Mouse (Mus musculus) MEL (cell line): ENCODE measurements around the gene Cpsf4. TPM values are rescaled to one million over a fixed set of nuclear protein-coding genes. Genes with fewer than 3 reads are reported as not detected.
A peak's percentile ranks its signal among the peaks of the same experiment; 100 is the strongest.

Experiments
- DNase-seq: peaks from one replicate; pipeline ENCODE4 v3.0.0; 2011; ENCODE audit warnings: low read depth, low spot score
- H3K27ac ChIP-seq: 2 replicates; pipeline ENCODE4 v1.5.1; 2012; ENCODE audit warnings: low read depth, mild to moderate bottlenecking, control low read depth, low read length, moderate library complexity; ENCODE audit not compliant: control insufficient read depth
- H3K27me3 ChIP-seq, 2 experiments: fragments of 150-350 bp in 1 of 2; sonication (generic) in 1 of 2; 2 replicates each; pipeline ENCODE4 v1.6.1; 2012; ENCODE audit warnings: low read length in 2 of 2, mild to moderate bottlenecking in 2 of 2, improper control_type of control experiment in 1 of 2, moderate library complexity in 1 of 2; ENCODE audit not compliant: insufficient read depth in 2 of 2, control insufficient read depth in 1 of 2
- H3K36me3 ChIP-seq, 2 experiments: 2 replicates each; pipeline ENCODE4 v1.6.1; 2012 to 2014; ENCODE audit warnings: low read length in 2 of 2, improper control_type of control experiment in 1 of 2, inconsistent platforms in 1 of 2, mild to moderate bottlenecking in 1 of 2; ENCODE audit not compliant: insufficient read depth in 2 of 2, control insufficient read depth in 1 of 2
- H3K4me1 ChIP-seq, 2 experiments: fragments of 150-350 bp in 1 of 2; sonication (generic) in 1 of 2; 2 replicates each; pipeline ENCODE4 v1.6.1; 2012; ENCODE audit warnings: low read length in 2 of 2, improper control_type of control experiment in 1 of 2, mild to moderate bottlenecking in 1 of 2; ENCODE audit not compliant: insufficient read depth in 2 of 2, control insufficient read depth in 1 of 2
- H3K4me3 ChIP-seq, 2 experiments: fragments of 150-350 bp in 1 of 2; sonication (generic) in 1 of 2; 2 replicates each; pipeline ENCODE4 v1.5.1; 2012; ENCODE audit warnings: low read depth in 2 of 2, low read length in 2 of 2, mild to moderate bottlenecking in 2 of 2, moderate library complexity in 2 of 2, control low read depth in 1 of 2, improper control_type of control experiment in 1 of 2; ENCODE audit not compliant: control insufficient read depth in 1 of 2, insufficient read depth in 1 of 2
- H3K79me2 ChIP-seq: 2 replicates; pipeline ENCODE4 v1.6.1; 2012; ENCODE audit warnings: mild to moderate bottlenecking, low read length, moderate library complexity; ENCODE audit not compliant: control insufficient read depth, poor library complexity, insufficient read depth
- H3K9ac ChIP-seq: 2 replicates; pipeline ENCODE4 v1.6.1; 2012; ENCODE audit warnings: low read depth, mild to moderate bottlenecking, control low read depth, low read length, moderate library complexity; ENCODE audit not compliant: control insufficient read depth, poor library complexity, severe bottlenecking
- H3K9me3 ChIP-seq: fragments of 150-350 bp; sonication (generic); replicated peaks from 2 replicates; pipeline ENCODE4 v1.6.1; 2012; ENCODE audit warnings: mild to moderate bottlenecking, low read length, improper control_type of control experiment, moderate library complexity; ENCODE audit not compliant: insufficient read depth
- BHLHE40 ChIP-seq: IDR thresholded peaks from 2 replicates; pipeline ENCODE4 v1.6.1; 2012; ENCODE audit warnings: low read depth, mild to moderate bottlenecking, inconsistent platforms, low read length, improper control_type of control experiment, borderline replicate concordance
- E2F4 ChIP-seq: IDR thresholded peaks from 2 replicates; pipeline ENCODE4 v1.6.1; 2011; ENCODE audit warnings: low read depth, low read length, improper control_type of control experiment, borderline replicate concordance
- EP300 ChIP-seq, 2 experiments: IDR thresholded peaks; 2 replicates each; pipeline ENCODE4 v1.6.1; 2011; ENCODE audit warnings: improper control_type of control experiment in 2 of 2, low read length in 2 of 2, low read depth in 1 of 2, mild to moderate bottlenecking in 1 of 2
- ETS1 ChIP-seq: IDR thresholded peaks from 2 replicates; pipeline ENCODE4 v1.6.1; 2012; ENCODE audit warnings: low read depth, mild to moderate bottlenecking, inconsistent platforms, low read length, improper control_type of control experiment, moderate library complexity
- KAT2A ChIP-seq: conservative IDR thresholded peaks from 2 replicates; pipeline ENCODE4 v1.6.1; 2012; ENCODE audit warnings: low read depth, low read length, improper control_type of control experiment, inconsistent platforms
- MAFK ChIP-seq: IDR thresholded peaks from 2 replicates; pipeline ENCODE4 v1.6.1; 2011; ENCODE audit warnings: low read depth, mild to moderate bottlenecking, low read length, improper control_type of control experiment, borderline replicate concordance
- MEF2A ChIP-seq: IDR thresholded peaks from 2 replicates; pipeline ENCODE4 v1.6.1; 2014; ENCODE audit warnings: low read depth, mild to moderate bottlenecking, inconsistent platforms, low read length, improper control_type of control experiment; ENCODE audit not compliant: poor library complexity, insufficient replicate concordance, severe bottlenecking; ENCODE audit errors: extremely low read depth
- MYB ChIP-seq: IDR thresholded peaks from 2 replicates; pipeline ENCODE4 v1.6.1; 2011; ENCODE audit warnings: mild to moderate bottlenecking, low read depth, low read length, improper control_type of control experiment
- POLR2AphosphoS2 ChIP-seq: IDR thresholded peaks from 2 replicates; pipeline ENCODE4 v1.6.1; 2011; ENCODE audit warnings: low read length, improper control_type of control experiment
- RAD21 ChIP-seq: IDR thresholded peaks from 2 replicates; pipeline ENCODE4 v1.6.1; 2011; ENCODE audit warnings: mild to moderate bottlenecking, low read depth, low read length, improper control_type of control experiment
- RCOR1 ChIP-seq: IDR thresholded peaks from 2 replicates; pipeline ENCODE4 v1.6.1; 2012; ENCODE audit warnings: low read depth, mild to moderate bottlenecking, inconsistent platforms, low read length, improper control_type of control experiment
- SIN3A ChIP-seq: IDR thresholded peaks from 2 replicates; pipeline ENCODE4 v1.6.1; 2012; ENCODE audit warnings: low read length, improper control_type of control experiment, inconsistent platforms
- SMC3 ChIP-seq: IDR thresholded peaks from 2 replicates; pipeline ENCODE4 v1.6.1; 2011; ENCODE audit warnings: low read depth, low read length, improper control_type of control experiment
- TBP ChIP-seq: IDR thresholded peaks from 2 replicates; pipeline ENCODE4 v1.8.0; 2011; ENCODE audit warnings: low read depth, low read length, improper control_type of control experiment
- TCF12 ChIP-seq: IDR thresholded peaks from 2 replicates; pipeline ENCODE4 v1.6.1; 2014; ENCODE audit warnings: low read depth, mild to moderate bottlenecking, inconsistent platforms, low read length, improper control_type of control experiment, moderate library complexity
- USF1 ChIP-seq: IDR thresholded peaks from 2 replicates; pipeline ENCODE4 v1.6.1; 2014; ENCODE audit warnings: low read depth, mild to moderate bottlenecking, inconsistent platforms, low read length, improper control_type of control experiment, moderate library complexity
- ZKSCAN1 ChIP-seq: IDR thresholded peaks from 2 replicates; pipeline ENCODE4 v1.6.1; 2012; ENCODE audit warnings: low read depth, mild to moderate bottlenecking, inconsistent platforms, low read length, improper control_type of control experiment, moderate library complexity
- polyA plus RNA-seq, 2 experiments: library from polyadenylated mRNA; stranded (reverse) in 1 of 2; unstranded in 1 of 2; fragments of >175 nt in 1 of 2; fragments of >200 nt in 1 of 2; gene quantifications; 2 replicates each; pipeline versions ENCODE4 v1.2.1 to v1.2.4; 2012; ENCODE audit warnings: low replicate concordance in 2 of 2, low read depth in 1 of 2; ENCODE audit not compliant: insufficient read length in 2 of 2, insufficient read depth in 1 of 2, missing spikeins in 1 of 2
- total RNA-seq: library from RNA; depleted of rRNA; stranded (reverse); fragments of 300-350 nt; gene quantifications from 2 replicates; pipeline ENCODE4 v1.2.3, GENCODE M21; 2012

Cpsf4 gene
- total and polyA plus RNA-seq, 3 experiments = 75.3 to 88.2 TPM; not detected in 1

GRCm38 (mm10) chr5:145203936-145204691 lies 37.1 kb downstream of the Cpsf4 start, which contains the start of gene Zkscan5 (continued):
- TF ChIP-seq USF1 = peak; percentile 3; the same call in 1 of the 2 replicates
- TF ChIP-seq SIN3A = peak; percentile 94
- no peak for TF ChIP-seq RAD21
- no peak for TF ChIP-seq MEF2A
- TF ChIP-seq, all 39 proteins: peak for 21

DNA sequence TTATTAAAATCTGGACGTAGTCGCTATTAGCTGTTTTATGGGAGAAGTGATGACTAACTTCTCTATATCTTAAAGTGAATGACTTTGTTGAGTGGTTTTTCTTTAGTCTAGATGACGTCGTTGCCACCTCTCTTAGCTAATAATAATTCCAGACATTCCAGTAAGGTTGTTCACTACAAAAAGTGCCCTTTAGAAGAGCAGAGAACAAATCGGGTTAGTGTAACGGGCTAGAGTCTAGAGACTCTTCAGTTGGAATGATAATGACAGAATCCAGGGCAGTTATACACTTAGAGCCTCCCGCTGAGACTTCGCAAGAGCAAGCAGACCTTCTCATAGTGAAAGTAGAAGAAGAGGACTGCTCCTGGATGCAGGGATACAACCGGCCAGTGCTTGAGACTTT lies 38.0 kb downstream of the Cpsf4 start:
- H3K9ac ChIP-seq = peak overlapping the region; percentile 82
- no peaks in the 10 kb centered on the region for H3K9me3 ChIP-seq
- H3K4me1 ChIP-seq = peaks cover 0 to 25% of the 10 kb centered on the region in 2 experiments; a peak in 3 of 4 replicates
- TF ChIP-seq E2F4 = no peak
- no peak for TF ChIP-seq KAT2A
- TF ChIP-seq EP300 (IDR thresholded peaks at IDR 0.05; ENCODE audit: low read depth in 1 of 2, low read length in 2 of 2) = no peak
- 0 out of 2 replicates have a peak, but pooled peaks have one; percentile 13 for TF ChIP-seq SIN3A
- TF ChIP-seq RCOR1 = no peak
- no peak for TF ChIP-seq SMC3
- no peak for TF ChIP-seq ZKSCAN1
- no peak for TF ChIP-seq POLR2AphosphoS2
- TF ChIP-seq TBP = no peak
- TF ChIP-seq MYB = no peak
- no peak for TF ChIP-seq MAFK
- TF ChIP-seq ETS1 = peak; percentile 24; the same call in 1 of the 2 replicates
- no peak for TF ChIP-seq TCF12
- TF ChIP-seq BHLHE40 = no peak
- no peak for TF ChIP-seq USF1
- no peak for DNase-seq
- H3K79me2 ChIP-seq = peaks cover 25% of the 10 kb centered on the region
- peak overlapping the region; percentile 78 to 95 for H3K4me3 ChIP-seq
- H3K27ac ChIP-seq = peak overlapping the region; percentile 42
- peaks cover 0 to 27% of the 10 kb centered on the region in 2 experiments; a peak in 2 of 4 replicates for H3K36me3 ChIP-seq
- no peaks in the 10 kb centered on the region for H3K27me3 ChIP-seq

DNA sequence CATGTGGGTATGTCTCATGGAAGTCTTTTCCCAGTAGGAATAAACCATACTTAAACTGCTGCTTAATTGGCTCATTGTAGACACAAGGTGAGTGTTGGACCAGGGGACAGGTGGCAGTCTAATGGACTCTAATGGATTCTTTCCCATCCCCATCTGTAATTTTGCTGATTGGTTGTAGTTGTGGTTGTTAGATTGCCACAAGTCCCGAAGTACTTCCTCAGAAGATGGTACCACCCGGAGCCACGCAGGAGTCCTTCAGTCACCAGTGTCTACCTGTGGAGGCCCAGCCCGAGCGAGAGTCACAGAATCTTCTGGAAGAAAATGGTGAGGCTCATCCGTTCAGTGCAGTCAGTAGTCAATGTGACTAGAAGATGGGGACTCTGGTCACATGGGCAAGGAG lies 40.4 kb downstream of the Cpsf4 start:
- H3K27ac ChIP-seq = peak overlapping the region; percentile 82; the same call in 1 of the 2 replicates
- no peak overlapping the region for H3K4me3 ChIP-seq
- no peak for TF ChIP-seq SIN3A
- no peak for TF ChIP-seq RCOR1
- H3K4me1 ChIP-seq = peaks cover 0 to 20% of the 10 kb centered on the region in 2 experiments; a peak in 3 of 4 replicates
- H3K79me2 ChIP-seq = peaks cover 13% of the 10 kb centered on the region
- H3K9me3 ChIP-seq = no peaks in the 10 kb centered on the region
- H3K36me3 ChIP-seq = peaks cover 0 to 20% of the 10 kb centered on the region in 2 experiments; a peak in 2 of 4 replicates
- no peak overlapping the region; the same call in 1 of the 2 replicates for H3K9ac ChIP-seq
- no peaks in the 10 kb centered on the region for H3K27me3 ChIP-seq
- no peak for DNase-seq
